ENCODE assay signal across 8 mouse cellular contexts in the genomic region with DNA sequence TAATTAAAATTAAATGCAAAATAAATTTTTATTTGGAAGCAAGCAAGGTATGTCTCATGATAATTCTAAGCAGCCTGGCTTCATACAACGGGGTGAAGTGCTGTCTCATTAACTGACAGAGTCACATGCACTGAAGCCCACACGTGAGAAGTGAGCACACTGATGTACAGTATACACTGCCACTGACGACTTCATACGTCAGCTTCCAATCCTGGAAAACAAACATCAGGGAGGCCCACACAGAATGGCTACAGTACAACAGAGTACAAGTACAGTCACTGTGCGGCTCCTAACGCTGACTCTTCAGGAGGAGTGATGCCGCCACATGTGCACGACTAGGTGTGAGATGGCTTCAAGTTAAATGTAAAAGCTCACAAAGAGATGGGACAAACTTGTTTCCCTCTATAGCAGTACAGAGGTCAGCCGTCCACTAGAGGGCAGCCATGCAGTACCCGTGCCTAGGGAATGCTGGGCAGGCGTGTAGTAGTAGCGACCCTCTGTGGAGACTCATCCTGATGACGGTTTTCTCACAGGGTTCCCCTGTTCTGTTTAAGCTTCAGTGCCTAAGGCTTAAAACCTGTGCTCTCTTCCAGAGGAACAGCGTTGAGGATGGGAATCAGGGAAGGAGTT. TPM values are rescaled to one million over a fixed set of nuclear protein-coding genes. Genes with fewer than 3 reads are reported as not detected.
DNase-seq lines count a peak whose midpoint lies in the region; ATAC-seq lines count a peak whose summit lies in the region.

No protein-coding gene starts in this region.

- ATAC-seq in hindbrain, embryonic 12.5 days (ENCODE audit: low FRiP score) = peak; percentile 82

- no peak overlapping the region for H3K4me3 ChIP-seq in hindbrain, embryonic 12.5 days

- 34% methylated on average over 14 of the region's 14 CpGs for WGBS in hindbrain, embryonic 12.5 days

- peak; percentile 58 for DNase-seq in Muller cell, postnatal 12 days (ENCODE audit: inconsistent ontology term)
- peak; percentile 61 for DNase-seq in cerebellum, adult 9-11 months
- DNase-seq in frontal cortex, postnatal 14 days (ENCODE audit: low spot score in 2 of 2) = peak; percentile 47 to 64
- peak; percentile 80 to 84 for DNase-seq in layer of hippocampus, postnatal 10 days (ENCODE audit: low spot score in 2 of 2)
- peak; percentile 87 for DNase-seq in lung, postnatal 14 days
- peak; percentile 93 for DNase-seq in retina, embryonic 14.5 days (ENCODE audit: low spot score)
- peak; percentile 66 to 70 for DNase-seq in thymus, postnatal 36 days

- H3K27me3 ChIP-seq in hindbrain, embryonic 12.5 days = no peaks in the 10 kb centered on the region

- no peak overlapping the region for H3K9ac ChIP-seq in hindbrain, embryonic 12.5 days

- H3K4me1 ChIP-seq in hindbrain, embryonic 12.5 days = peaks cover 4% of the 10 kb centered on the region

- peaks cover 32% of the 10 kb centered on the region for H3K36me3 ChIP-seq in hindbrain, embryonic 12.5 days

- H3K27ac ChIP-seq in hindbrain, embryonic 12.5 days = no peak overlapping the region

- H3K4me2 ChIP-seq in hindbrain, embryonic 12.5 days (replicated peaks) = no peak overlapping the region

- no peaks in the 10 kb centered on the region for H3K9me3 ChIP-seq in hindbrain, embryonic 12.5 days (replicated peaks)

RNA-seq across cellular contexts. Expression of a gene that starts 6.0 kb away (rescaled TPM):
- 28.9 and 31.0 TPM in 2 replicates for polyA plus RNA-seq in hindbrain, embryonic 12.5 days (2016; fragmentation: Nextera tagmentation; extraction: Ambion mirVana)
- total RNA-seq in layer of hippocampus, postnatal 10 days (2021) = 10 to 100 TPM; 19.9 to 23.8 TPM

RNA-seq across cellular contexts. Expression of a gene that starts 34.2 kb away (rescaled TPM):
- 81.1 and 83.4 TPM in 2 replicates for polyA plus RNA-seq in hindbrain, embryonic 12.5 days (2016; fragmentation: Nextera tagmentation; extraction: Ambion mirVana)
- total RNA-seq in layer of hippocampus, postnatal 10 days (2021) = 10 to 100 TPM; 78.9 to 94.2 TPM

RNA-seq across cellular contexts. Expression of a gene that starts 34.5 kb away (rescaled TPM):
- polyA plus RNA-seq in hindbrain, embryonic 12.5 days (2016; fragmentation: Nextera tagmentation; extraction: Ambion mirVana) = 79.2 and 83.0 TPM in 2 replicates
- total RNA-seq in layer of hippocampus, postnatal 10 days (2021) = 100 to 1,000 TPM; 145 to 159 TPM

RNA-seq across cellular contexts. Expression of a gene that starts 47.3 kb away (rescaled TPM):
- polyA plus RNA-seq in hindbrain, embryonic 12.5 days (2016; fragmentation: Nextera tagmentation; extraction: Ambion mirVana) = 159 and 162 TPM in 2 replicates
- total RNA-seq in layer of hippocampus, postnatal 10 days (2021) = 100 to 1,000 TPM; 251 to 289 TPM

RNA-seq across cellular contexts. Expression of a gene that starts 47.8 kb away (rescaled TPM):
- polyA plus RNA-seq in hindbrain, embryonic 12.5 days (2016; fragmentation: Nextera tagmentation; extraction: Ambion mirVana) = 85.2 and 88.1 TPM in 2 replicates
- total RNA-seq in layer of hippocampus, postnatal 10 days (2021) = 10 to 100 TPM; 51.1 to 54.2 TPM
